In the genomic region with DNA sequence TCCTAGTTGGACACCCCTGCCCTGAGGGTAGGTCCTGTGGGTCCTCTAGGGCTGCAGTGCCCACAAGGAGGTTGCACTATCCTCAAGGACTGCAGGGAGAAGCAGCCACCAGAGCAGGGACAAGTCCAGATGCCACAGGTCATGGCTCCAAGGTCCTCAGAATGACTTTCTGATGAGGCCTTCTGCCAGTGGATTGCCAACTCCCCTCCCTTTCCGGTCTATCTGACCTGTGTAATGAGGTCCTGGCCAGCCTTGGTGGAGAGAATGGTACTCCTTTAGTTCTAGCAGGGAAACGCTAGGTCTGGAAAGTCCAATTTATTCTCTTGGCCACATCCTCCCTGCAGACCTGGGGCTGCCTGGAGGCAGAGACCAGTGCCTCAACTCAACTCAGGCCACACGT, we compare ENCODE assay signal across 9 mouse cellular contexts. TPM values are rescaled to one million over a fixed set of nuclear protein-coding genes. Genes with fewer than 3 reads are reported as not detected.
DNase-seq lines count a peak whose midpoint lies in the region; ATAC-seq and TF ChIP-seq lines count a peak whose summit lies in the region.
"Had no signal": no experiment of that assay in that cellular context is flagged by ENCODE, and none has a peak within 500 bp of the region (broad histone marks: within the 10 kb centered on the region; RNA-seq: fewer than 3 reads in every experiment).

A gene (plus strand): TSS at position 301 of the 400 bp plus-strand sequence.

- no peak for DNase-seq in layer of hippocampus, adult 18-20 months (ENCODE audit: low spot score in 2 of 2)
- no peak for DNase-seq in layer of hippocampus, adult 9-11 months
- no peak for DNase-seq in embryonic facial prominence, embryonic 14.5 days (ENCODE audit: low spot score)
- DNase-seq in hindbrain, postnatal 0 days (ENCODE audit: low spot score), result no peak
- no peak for DNase-seq in ovary, postnatal 14 days (ENCODE audit: low spot score)
- no peak for DNase-seq in kidney, postnatal 14 days
- DNase-seq in spleen, postnatal 14 days (ENCODE audit: low spot score in 2 of 2), result no peak

- no peak for ATAC-seq in embryonic facial prominence, embryonic 14.5 days (ENCODE audit: low read depth)
- ATAC-seq in hindbrain, postnatal 0 days, result no peak
- ATAC-seq in midbrain, embryonic 15.5 days (replicated peaks), result no peak

- peak within 1 kb of the TSS; percentile 45 for H3K9ac ChIP-seq in embryonic facial prominence, embryonic 14.5 days (ENCODE audit: low read depth, low read length)
- H3K9ac ChIP-seq in hindbrain, postnatal 0 days (replicated peaks; ENCODE audit: low read length), result peak within 1 kb of the TSS; percentile 61
- H3K9ac ChIP-seq in midbrain, embryonic 15.5 days, result peak within 1 kb of the TSS; percentile 38

- H3K36me3 ChIP-seq in embryonic facial prominence, embryonic 14.5 days (ENCODE audit: control insufficient read depth, insufficient read depth, low read length), result no peaks in the 10 kb centered on the region
- no peaks in the 10 kb centered on the region for H3K36me3 ChIP-seq in hindbrain, postnatal 0 days (ENCODE audit: insufficient read depth, low read length)
- no peaks in the 10 kb centered on the region for H3K36me3 ChIP-seq in midbrain, embryonic 15.5 days (replicated peaks)

- H3K27ac ChIP-seq in embryonic facial prominence, embryonic 14.5 days (replicated peaks; ENCODE audit: low read depth, low read length), result no peak within 1 kb of the TSS
- H3K27ac ChIP-seq in hindbrain, postnatal 0 days, result peak within 1 kb of the TSS; percentile 75
- no peak within 1 kb of the TSS for H3K27ac ChIP-seq in midbrain, embryonic 15.5 days

- peak within 1 kb of the TSS; percentile 90 for H3K4me2 ChIP-seq in embryonic facial prominence, embryonic 14.5 days (ENCODE audit: low read depth, low read length)
- peak within 1 kb of the TSS; percentile 85 for H3K4me2 ChIP-seq in hindbrain, postnatal 0 days (ENCODE audit: low read depth, low read length)
- H3K4me2 ChIP-seq in midbrain, embryonic 15.5 days, result peak within 1 kb of the TSS; percentile 91

- H3K4me3 ChIP-seq in embryonic facial prominence, embryonic 14.5 days (ENCODE audit: low read depth, low read length), result peak within 1 kb of the TSS; percentile 54
- H3K4me3 ChIP-seq in hindbrain, postnatal 0 days (ENCODE audit: low read length), result peak within 1 kb of the TSS; percentile 57
- H3K4me3 ChIP-seq in midbrain, embryonic 15.5 days, result peak within 1 kb of the TSS; percentile 50
- H3K4me3 ChIP-seq: erythroblast, embryonic 14.5 days had no signal

- 33% methylated on average over 3 of the region's 3 CpGs for WGBS in embryonic facial prominence, embryonic 14.5 days
- 45% methylated on average over 3 of the region's 3 CpGs for WGBS in hindbrain, postnatal 0 days
- 48% methylated on average over 3 of the region's 3 CpGs for WGBS in midbrain, embryonic 15.5 days

- peaks cover 81% of the 10 kb centered on the region for H3K27me3 ChIP-seq in embryonic facial prominence, embryonic 14.5 days (replicated peaks; ENCODE audit: control insufficient read depth, insufficient read depth, low read length)
- H3K27me3 ChIP-seq in hindbrain, postnatal 0 days (ENCODE audit: insufficient read depth, low read length), result peaks cover 26% of the 10 kb centered on the region
- peaks cover 73% of the 10 kb centered on the region for H3K27me3 ChIP-seq in midbrain, embryonic 15.5 days (replicated peaks)

- H3K4me1 ChIP-seq in embryonic facial prominence, embryonic 14.5 days (ENCODE audit: control insufficient read depth, insufficient read depth, low read length), result 0 out of 2 replicates have a peak, but pooled peaks cover 5% of the 10 kb centered on the region
- no peaks in the 10 kb centered on the region for H3K4me1 ChIP-seq in hindbrain, postnatal 0 days (ENCODE audit: insufficient read depth, low read length)
- H3K4me1 ChIP-seq in midbrain, embryonic 15.5 days, result peaks cover 27% of the 10 kb centered on the region

- no peak for TF ChIP-seq CTCF in hindbrain, postnatal 0 days (IDR thresholded peaks at IDR 0.05; ENCODE audit: low read depth)

- H3K9me3 ChIP-seq in embryonic facial prominence, embryonic 14.5 days (ENCODE audit: control insufficient read depth, low read length), result no peaks in the 10 kb centered on the region
- no peaks in the 10 kb centered on the region for H3K9me3 ChIP-seq in hindbrain, postnatal 0 days (ENCODE audit: low read length)
- no peaks in the 10 kb centered on the region for H3K9me3 ChIP-seq in midbrain, embryonic 15.5 days

RNA-seq across cellular contexts. Expression of the gene that starts here (rescaled TPM):
- 10 to 100 TPM; 26.9 to 32.3 TPM for total RNA-seq in layer of hippocampus, adult 18-20 months (2021)
- polyA plus RNA-seq in embryonic facial prominence, embryonic 14.5 days (2014; fragmentation: Nextera tagmentation; extraction: Ambion mirVana), result 0.31 and 0.53 TPM in 2 replicates
- total RNA-seq in hindbrain, postnatal 0 days (2014; rRNA removed), result 33.1 and 33.6 TPM in 2 replicates
- 1.8 and 2.3 TPM in 2 replicates for polyA plus RNA-seq in hindbrain, postnatal 0 days (2015; fragmentation: Nextera tagmentation; extraction: Ambion mirVana)
- polyA plus RNA-seq in midbrain, embryonic 15.5 days (2015; fragmentation: Nextera tagmentation; extraction: Ambion mirVana), result 0.32 and 0.86 TPM in 2 replicates
- polyA plus RNA-seq: erythroblast, embryonic 14.5 days had no signal
